Comparison of ENCODE assay signal across 22 mouse cellular contexts in genomic region chr2:154475861-154476260, GRCm38 (mm10). TPM values are rescaled to one million over a fixed set of nuclear protein-coding genes. Genes with fewer than 3 reads are reported as not detected.
DNase-seq lines count a peak whose midpoint lies in the region; ATAC-seq and TF ChIP-seq lines count a peak whose summit lies in the region.
"Had no signal": no experiment of that assay in that cellular context is flagged by ENCODE, and none has a peak within 500 bp of the region (broad histone marks: within the 10 kb centered on the region; RNA-seq: fewer than 3 reads in every experiment).

No protein-coding gene starts in this region.

- WGBS in cerebellum, adult 2 months, result 19% methylated on average over 7 of the region's 7 CpGs

- no peak for TF ChIP-seq CTCF in cerebellum, adult 2 months (IDR thresholded peaks at IDR 0.05; ENCODE audit: borderline replicate concordance, insufficient read depth, low read depth, low read length)

- H3K4me1 ChIP-seq in cerebellum, adult 2 months (ENCODE audit: control insufficient read depth, insufficient read depth, low read length), result peaks cover 4% of the 10 kb centered on the region
- H3K4me1 ChIP-seq: forebrain, embryonic 10.5 days; hindbrain, embryonic 10.5 days; intestine, embryonic 15.5 days had no signal

- no peak overlapping the region for H3K27ac ChIP-seq in cerebellum, adult 2 months (ENCODE audit: insufficient read depth, low read length)
- H3K27ac ChIP-seq: forebrain, embryonic 10.5 days; forebrain, embryonic 13.5 days; hindbrain, embryonic 10.5 days; hindbrain, embryonic 13.5 days; intestine, embryonic 15.5 days; kidney, embryonic 15.5 days had no signal

- intact Hi-C loops in left cerebral cortex, postnatal 4 days (cut with DNase I), result no loop called here
- intact Hi-C loops in left cerebral cortex, postnatal 10 days (cut with DNase I), result no loop called here

- TF ChIP-seq POLR2A in cerebellum, adult 2 months (IDR thresholded peaks at IDR 0.05; ENCODE audit: borderline replicate concordance, insufficient read depth, low read length), result no peak

- no peak overlapping the region for H3K4me3 ChIP-seq in cerebellum, adult 2 months (replicated peaks; ENCODE audit: insufficient read depth, low read depth, low read length)
- H3K4me3 ChIP-seq: forebrain, embryonic 10.5 days; forebrain, embryonic 13.5 days; hindbrain, embryonic 10.5 days; hindbrain, embryonic 13.5 days; intestine, embryonic 15.5 days; kidney, embryonic 15.5 days had no signal

- DNase-seq in cerebellum, adult 2 months, result peak; percentile 47 to 52
- no peak for DNase-seq in cerebellum, adult 11 months
- DNase-seq in cerebellum, postnatal 25 days, result peak; percentile 51 to 72
- DNase-seq in left cerebral cortex, postnatal 4 days, result peak; percentile 33
- DNase-seq in left cerebral cortex, postnatal 10 days (ENCODE audit: extremely low spot score in 1 of 2, low spot score in 2 of 2), result no peak
- no peak for DNase-seq in spleen, adult 12 weeks (ENCODE audit: low spot score)
- DNase-seq: adrenal gland, adult 2 months; adrenal gland, postnatal 14 days; gastrocnemius, postnatal 10 days; gastrocnemius, postnatal 36 days; heart, postnatal 36 days; kidney, adult 11 months; kidney, adult 8-10 months had no signal

- no peak for ATAC-seq in cerebellum, adult (ENCODE audit: insufficient number of reproducible peaks, low FRiP score, low TSS enrichment)
- ATAC-seq: CD4-positive, CD25-positive, alpha-beta regulatory T cell, adult 4 months; forebrain, embryonic 13.5 days; hindbrain, embryonic 16.5 days; intestine, embryonic 15.5 days had no signal

- H3K27me3 ChIP-seq in cerebellum, adult 2 months (ENCODE audit: control insufficient read depth, insufficient read depth, low read length), result no peaks in the 10 kb centered on the region
- H3K27me3 ChIP-seq: forebrain, embryonic 13.5 days; hindbrain, embryonic 13.5 days; intestine, embryonic 15.5 days; kidney, embryonic 15.5 days had no signal

RNA-seq across cellular contexts. Expression of gene Cbfa2t2, which starts 39.6 kb away (rescaled TPM):
- 29.5 and 31.5 TPM in 2 replicates for polyA plus RNA-seq in cerebellum, adult 2 months (2012; rRNA removed)
- total RNA-seq in left cerebral cortex, postnatal 4 days (2021), result 10 to 100 TPM; 48.3 to 55.2 TPM
- 10 to 100 TPM; 41.7 to 52.1 TPM for total RNA-seq in left cerebral cortex, postnatal 10 days (2021)

Comparison
In these comparisons a context has a peak if more than half of its experiments do, and no peak if none do; other contexts are left out.
1. DNase-seq: peak in cerebellum, adult 2 months (2 of 2), cerebellum, postnatal 25 days (2 of 2) and left cerebral cortex, postnatal 4 days (single experiment); none in cerebellum, adult 11 months (single experiment), left cerebral cortex, postnatal 10 days (0 of 2) and spleen, adult 12 weeks (single experiment).